Mouse (Mus musculus) brown adipose tissue, adult 24 weeks (tissue): Measurements from ENCODE around the gene Trmt112. TPM values are rescaled to one million over a fixed set of nuclear protein-coding genes. Genes with fewer than 3 reads are reported as not detected.

ENCODE experiments used
- polyA plus RNA-seq: library from polyadenylated mRNA; stranded (reverse); fragments of >200 nt; gene quantifications from 2 replicates; pipeline ENCODE4 v1.2.4, GENCODE M21; 2012; ENCODE audit not compliant: missing spikeins, insufficient read depth, insufficient read length

Trmt112 gene
- polyA plus RNA-seq, 1 experiment, result 18.1 TPM

Other genes starting within 250 kb of the Trmt112 start
- 6.7 and 9.8 TPM in 2 replicates for gene Rps6ka4, start 69.1 kb upstream of the Trmt112 start, polyA plus RNA-seq
- gene Ccdc88b, start 51.5 kb upstream of the Trmt112 start, polyA plus RNA-seq, result 1.9 and 2.3 TPM in 2 replicates
- 974 and 1,161 TPM in 2 replicates for gene Prdx5, start 408 bp downstream of the Trmt112 start, polyA plus RNA-seq
- gene Esrra, start 12.1 kb downstream of the Trmt112 start, polyA plus RNA-seq, result 86.4 and 123 TPM in 2 replicates
- gene Catsperz, start 15.7 kb downstream of the Trmt112 start, polyA plus RNA-seq, result not detected in 2 replicates
- 1.6 and 1.8 TPM in 2 replicates for gene Kcnk4, start 24.8 kb downstream of the Trmt112 start, polyA plus RNA-seq
- 47.1 and 49.4 TPM in 2 replicates for gene Bad, start 32.2 kb downstream of the Trmt112 start, polyA plus RNA-seq
- 31.2 and 45.5 TPM in 2 replicates for gene Gpr137, start 32.8 kb downstream of the Trmt112 start, polyA plus RNA-seq
- gene Ppp1r14b, start 65.3 kb downstream of the Trmt112 start, polyA plus RNA-seq, result 210 and 250 TPM in 2 replicates
- gene Plcb3, start 66.8 kb downstream of the Trmt112 start, polyA plus RNA-seq, result 23.8 and 26.8 TPM in 2 replicates
- 126 and 133 TPM in 2 replicates for gene Fkbp2, start 70.8 kb downstream of the Trmt112 start, polyA plus RNA-seq
- gene Vegfb, start 78.0 kb downstream of the Trmt112 start, polyA plus RNA-seq, result 255 and 283 TPM in 2 replicates
- 70.0 and 78.9 TPM in 2 replicates for gene Dnajc4, start 82.9 kb downstream of the Trmt112 start, polyA plus RNA-seq
- 10.9 and 11.7 TPM in 2 replicates for gene Nudt22, start 86.4 kb downstream of the Trmt112 start, polyA plus RNA-seq
- gene Trpt1, start 86.4 kb downstream of the Trmt112 start, polyA plus RNA-seq, result 15.0 and 19.3 TPM in 2 replicates
- gene Fermt3, start 109.8 kb downstream of the Trmt112 start, polyA plus RNA-seq, result 2.0 and 2.8 TPM in 2 replicates
- gene Stip1, start 130.3 kb downstream of the Trmt112 start, polyA plus RNA-seq, result 81.7 and 119 TPM in 2 replicates
- 155 and 161 TPM in 2 replicates for gene Macrod1, start 147.1 kb downstream of the Trmt112 start, polyA plus RNA-seq
- gene Flrt1, start 196.0 kb downstream of the Trmt112 start, polyA plus RNA-seq, result 0.59 TPM in 1 of 2 replicates, not detected in the other